Mouse (Mus musculus) heart, embryonic 15.5 days (tissue): ENCODE results near the gene Lhfpl2. TPM values are rescaled to one million over a fixed set of nuclear protein-coding genes. Genes with fewer than 3 reads are reported as not detected.

Source experiments
- ATAC-seq: fragments of 200-750 bp; cut with Nextera tagmentation; replicated peaks from 2 replicates; pipeline ENCODE4 v1.8.0; 2017; ENCODE audit warnings: low read depth, moderate TSS enrichment; ENCODE audit not compliant: insufficient number of reproducible peaks, insufficient read depth, low FRiP score
- H3K27ac ChIP-seq: fragments of 300-500 bp; sonication (generic); 2 replicates; pipeline ENCODE4 v1.5.1; 2015; ENCODE audit warnings: mild to moderate bottlenecking, inconsistent platforms
- H3K27me3 ChIP-seq: fragments of 300-500 bp; sonication (generic); 2 replicates; pipeline ENCODE4 v1.6.1; 2015; ENCODE audit warnings: inconsistent platforms
- H3K36me3 ChIP-seq: fragments of 300-500 bp; sonication (generic); 2 replicates; pipeline ENCODE4 v1.6.1; 2015; ENCODE audit warnings: mild to moderate bottlenecking, inconsistent platforms
- H3K4me1 ChIP-seq: fragments of 300-500 bp; sonication (generic); replicated peaks from 2 replicates; pipeline ENCODE4 v1.6.1; 2015; ENCODE audit warnings: inconsistent platforms
- H3K4me2 ChIP-seq: fragments of 300-500 bp; sonication (generic); 2 replicates; pipeline ENCODE4 v1.6.1; 2015; ENCODE audit warnings: inconsistent platforms, mild to moderate bottlenecking, moderate library complexity
- H3K4me3 ChIP-seq: fragments of 300-500 bp; sonication (generic); 2 replicates; pipeline ENCODE4 v1.5.1; 2015; ENCODE audit warnings: mild to moderate bottlenecking, inconsistent platforms
- H3K9ac ChIP-seq: fragments of 300-500 bp; sonication (generic); 2 replicates; pipeline ENCODE4 v1.6.1; 2015; ENCODE audit warnings: mild to moderate bottlenecking, inconsistent platforms
- H3K9me3 ChIP-seq: fragments of 300-500 bp; sonication (generic); replicated peaks from 2 replicates; pipeline ENCODE4 v1.6.1; 2016; ENCODE audit warnings: inconsistent platforms
- WGBS: fragments of 180-500 bp; shearing (Covaris S2); methylation state at CpG from one replicate; pipeline ENCODE4 v1.1.7; 2015; ENCODE audit warnings: mixed read lengths; 5-methylcytosine and 5-hydroxymethylcytosine counted together
- polyA plus RNA-seq: library from polyadenylated mRNA; unstranded; fragments of >200 nt; fragmentation: Nextera tagmentation; extraction: Ambion mirVana; gene quantifications from 2 replicates; pipeline ENCODE4 v1.2.1, GENCODE M21; 2015

Lhfpl2 gene
- polyA plus RNA-seq, 1 experiment from 2014 or later = 24.9 TPM

GRCm38 (mm10) chr13:94058642-94059222 is 1.1 kb downstream of the Lhfpl2 start:
- Histone ChIP-seq H3K4me2 (peak overlapping the region; percentile 95), H3K27ac (peak overlapping the region; percentile 84; the same call in 1 of the 2 replicates), H3K9me3 (no peaks in the 10 kb centered on the region), H3K9ac (peak overlapping the region; percentile 88), H3K27me3 (no peaks in the 10 kb centered on the region), H3K36me3 (no peaks in the 10 kb centered on the region), H3K4me3 (peak overlapping the region; percentile 85), H3K4me1 (peaks cover 30% of the 10 kb centered on the region)
- ATAC-seq = no peak
- 37% methylated on average over 6 of the region's 6 CpGs for WGBS

GRCm38 (mm10) chr13:94059373-94059772 is 1.8 kb downstream of the Lhfpl2 start:
- 89% methylated on average over 4 of the region's 4 CpGs for WGBS
- ATAC-seq = no peak
- peak overlapping the region; percentile 85; the same call in 1 of the 2 replicates for H3K4me3 ChIP-seq

GRCm38 (mm10) chr13:94059778-94060177 is 2.2 kb downstream of the Lhfpl2 start:
- peaks cover 37% of the 10 kb centered on the region for H3K4me1 ChIP-seq
- 80% methylated on average over 6 of the region's 6 CpGs for WGBS
- no peak overlapping the region for H3K9ac ChIP-seq
- no peaks in the 10 kb centered on the region for H3K9me3 ChIP-seq
- peak overlapping the region; percentile 95; the same call in 1 of the 2 replicates for H3K4me2 ChIP-seq
- H3K27ac ChIP-seq = no peak overlapping the region
- H3K27me3 ChIP-seq = no peaks in the 10 kb centered on the region
- ATAC-seq = no peak
- H3K36me3 ChIP-seq = no peaks in the 10 kb centered on the region
- no peak overlapping the region for H3K4me3 ChIP-seq

More at GRCm38 (mm10) chr13:94059373-94059772, 1.8 kb downstream of the Lhfpl2 start:
- Histone ChIP-seq H3K27me3 (no peaks in the 10 kb centered on the region), H3K4me2 (peak overlapping the region; percentile 95), H3K36me3 (no peaks in the 10 kb centered on the region), H3K27ac (no peak overlapping the region), H3K4me1 (peaks cover 32% of the 10 kb centered on the region), H3K9me3 (no peaks in the 10 kb centered on the region), H3K9ac (no peak overlapping the region)

GRCm38 (mm10) chr13:94060461-94060860 is 2.9 kb downstream of the Lhfpl2 start:
- ATAC-seq = no peak
- no peaks in the 10 kb centered on the region for H3K36me3 ChIP-seq
- no peaks in the 10 kb centered on the region for H3K27me3 ChIP-seq
- no peak overlapping the region for H3K4me2 ChIP-seq
- 85% methylated on average over 3 of the region's 3 CpGs for WGBS
- H3K4me3 ChIP-seq = no peak overlapping the region
- H3K9ac ChIP-seq = no peak overlapping the region
- H3K9me3 ChIP-seq = no peaks in the 10 kb centered on the region
- no peak overlapping the region for H3K27ac ChIP-seq
- H3K4me1 ChIP-seq = peaks cover 43% of the 10 kb centered on the region

- Histone ChIP-seq H3K27me3 (no peaks in the 10 kb centered on the region), H3K4me3 (no peak overlapping the region), H3K4me2 (no peak overlapping the region), H3K9me3 (no peaks in the 10 kb centered on the region), H3K4me1 (peaks cover 51% of the 10 kb centered on the region), H3K36me3 (no peaks in the 10 kb centered on the region), H3K9ac (no peak overlapping the region), H3K27ac (no peak overlapping the region)
- 83% methylated on average over 9 of the region's 9 CpGs for WGBS
- ATAC-seq = no peak
Observed at GRCm38 (mm10) chr13:94061256-94061877, 3.8 kb downstream of the Lhfpl2 start.

GRCm38 (mm10) chr13:94062349-94063111 is 4.9 kb downstream of the Lhfpl2 start:
- Histone ChIP-seq H3K27me3 (no peaks in the 10 kb centered on the region), H3K27ac (peak overlapping the region; percentile 50), H3K4me1 (peaks cover 51% of the 10 kb centered on the region), H3K4me3 (peak overlapping the region; percentile 25; the same call in 1 of the 2 replicates), H3K4me2 (peak overlapping the region; percentile 49), H3K36me3 (no peaks in the 10 kb centered on the region), H3K9me3 (no peaks in the 10 kb centered on the region), H3K9ac (0 out of 2 replicates have a peak overlapping the region, but pooled peaks have one; percentile 12)
- peak; percentile 34; the same call in 1 of the 2 replicates for ATAC-seq
- 14% methylated on average over 21 of the region's 21 CpGs for WGBS

GRCm38 (mm10) chr13:94063156-94063555 is 5.6 kb downstream of the Lhfpl2 start:
- WGBS = 56% methylated on average over 8 of the region's 8 CpGs
- peak overlapping the region; percentile 25; the same call in 1 of the 2 replicates for H3K4me3 ChIP-seq
- no peaks in the 10 kb centered on the region for H3K27me3 ChIP-seq
- peaks cover 51% of the 10 kb centered on the region for H3K4me1 ChIP-seq
- H3K9me3 ChIP-seq = no peaks in the 10 kb centered on the region
- peak overlapping the region; percentile 49 for H3K4me2 ChIP-seq
- peak; percentile 41; the same call in 1 of the 2 replicates for ATAC-seq
- H3K36me3 ChIP-seq = no peaks in the 10 kb centered on the region
- no peak overlapping the region for H3K9ac ChIP-seq
- peak overlapping the region; percentile 50 for H3K27ac ChIP-seq

- peaks cover 42% of the 10 kb centered on the region for H3K4me1 ChIP-seq
Observed at GRCm38 (mm10) chr13:94064571-94064970, 7.0 kb downstream of the Lhfpl2 start.

GRCm38 (mm10) chr13:94065276-94066050 is 7.9 kb downstream of the Lhfpl2 start:
- no peaks in the 10 kb centered on the region for H3K9me3 ChIP-seq
- no peak overlapping the region for H3K4me3 ChIP-seq
- no peak for ATAC-seq
- H3K4me2 ChIP-seq = no peak overlapping the region
- peak overlapping the region; percentile 25; the same call in 1 of the 2 replicates for H3K27ac ChIP-seq
- H3K9ac ChIP-seq = no peak overlapping the region
- no peaks in the 10 kb centered on the region for H3K36me3 ChIP-seq
- H3K4me1 ChIP-seq = peaks cover 42% of the 10 kb centered on the region
- no peaks in the 10 kb centered on the region for H3K27me3 ChIP-seq
- WGBS = 62% methylated on average over 11 of the region's 11 CpGs

More at GRCm38 (mm10) chr13:94064571-94064970, 7.0 kb downstream of the Lhfpl2 start:
- H3K4me2 ChIP-seq = no peak overlapping the region
- no peaks in the 10 kb centered on the region for H3K36me3 ChIP-seq
- H3K4me3 ChIP-seq = no peak overlapping the region
- 30% methylated on average over 7 of the region's 7 CpGs for WGBS
- no peak for ATAC-seq
- 0 out of 2 replicates have a peak overlapping the region, but pooled peaks have one; percentile 25 for H3K27ac ChIP-seq
- H3K9me3 ChIP-seq = no peaks in the 10 kb centered on the region
- no peaks in the 10 kb centered on the region for H3K27me3 ChIP-seq
- no peak overlapping the region for H3K9ac ChIP-seq

- Histone ChIP-seq H3K36me3 (no peaks in the 10 kb centered on the region), H3K4me1 (peaks cover 46% of the 10 kb centered on the region), H3K4me3 (no peak overlapping the region), H3K4me2 (no peak overlapping the region), H3K27ac (no peak overlapping the region), H3K27me3 (no peaks in the 10 kb centered on the region), H3K9me3 (no peaks in the 10 kb centered on the region), H3K9ac (no peak overlapping the region)
- ATAC-seq = no peak
- WGBS = 83% methylated on average over 5 of the region's 5 CpGs
Observed at GRCm38 (mm10) chr13:94066626-94067275, 9.2 kb downstream of the Lhfpl2 start.
